Mouse (Mus musculus) urinary bladder, adult 18-20 months (tissue): ENCODE results near the gene Slc16a1.
A peak's percentile ranks its signal among the peaks of the same experiment; 100 is the strongest.
"Not testable (repeated sequence)": the region's sequence is repeated elsewhere in the genome, so short reads cannot be mapped to it uniquely, and the experiment has no call there.

Experiments used
- DNase-seq, 2 experiments: peaks; one replicate each; pipeline ENCODE4 v3.0.0; 2022; ENCODE audit warnings: low spot score in 2 of 2, mixed read lengths in 2 of 2

Slc16a1 gene

DNA sequence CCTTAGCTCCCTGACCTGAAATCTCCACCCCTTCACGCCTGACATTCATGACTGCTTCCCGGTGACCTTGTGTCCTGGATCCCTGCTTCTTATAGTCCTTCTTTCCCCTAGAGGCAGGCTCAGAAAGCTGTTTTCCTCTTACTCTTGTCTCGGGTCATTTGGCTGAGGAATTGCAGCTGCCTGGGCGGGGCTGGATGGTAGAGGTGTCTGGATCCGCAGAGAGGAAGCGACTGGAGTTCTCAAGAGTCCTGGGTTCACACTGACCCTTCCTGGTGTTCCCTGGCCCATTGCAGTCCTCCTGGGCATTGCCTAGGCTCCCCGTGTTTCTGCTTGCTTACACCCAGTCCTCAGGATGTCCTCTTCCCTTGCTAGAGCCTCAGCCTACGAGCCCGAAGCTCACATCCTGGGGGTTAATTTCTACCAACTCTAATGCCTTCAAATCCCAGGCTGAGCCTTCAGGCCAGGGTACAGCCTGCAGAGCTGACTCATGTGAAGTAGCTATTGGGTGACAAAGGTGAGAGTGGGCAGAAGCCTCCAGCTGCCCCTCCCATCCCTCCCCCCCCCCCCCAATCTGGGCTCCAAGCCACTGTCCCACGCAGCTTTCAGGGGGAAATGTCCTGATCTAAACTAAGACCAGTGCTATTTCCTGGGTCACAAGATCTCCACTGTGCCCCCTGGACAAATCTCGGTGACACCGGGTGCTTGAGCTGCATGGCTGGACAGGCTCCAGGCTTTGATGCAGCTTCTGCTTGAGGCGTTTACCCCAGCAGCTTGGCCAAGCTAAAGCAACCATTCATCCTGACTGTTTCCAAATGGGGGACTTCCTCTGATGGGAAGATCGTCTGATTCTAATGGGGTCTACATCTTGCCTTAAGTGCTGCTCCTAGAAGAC, 36.1 kb downstream of the Slc16a1 start:
- DNase-seq, result peak in 1 of 2 experiments; percentile 20

GRCm38 (mm10) chr3:104675258-104675851, 36.9 kb downstream of the Slc16a1 start:
- peak; percentile 44 to 66 for DNase-seq

DNA sequence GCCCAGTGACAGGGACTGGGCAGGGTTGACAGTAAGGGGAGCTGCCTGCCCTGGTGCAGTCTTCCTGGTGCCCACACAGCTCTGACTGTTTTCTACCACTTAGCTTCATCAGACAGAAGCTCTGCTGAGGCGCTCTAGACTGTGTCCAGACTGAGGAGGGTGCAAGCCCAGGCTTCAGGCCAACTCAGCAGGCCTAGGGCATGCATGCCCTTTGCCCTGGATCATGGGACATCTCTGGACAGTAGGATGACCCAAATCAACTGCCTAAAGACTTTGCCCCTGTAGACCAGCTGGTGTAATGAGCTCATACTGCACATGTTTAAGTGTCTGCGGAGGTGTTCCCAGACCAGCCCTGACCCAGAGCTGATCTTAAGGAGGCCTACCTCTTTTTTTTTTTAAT, 39.3 kb downstream of the Slc16a1 start:
- DNase-seq, result no peak

- no peak for DNase-seq
Observed at GRCm38 (mm10) chr3:104678826-104679225, 40.4 kb downstream of the Slc16a1 start.

- DNase-seq, result peak; percentile 23 to 38
Observed at GRCm38 (mm10) chr3:104682671-104683504, 44.4 kb downstream of the Slc16a1 start.

GRCm38 (mm10) chr3:104700751-104701335, 62.4 kb downstream of the Slc16a1 start:
- DNase-seq, result peak; percentile 34 to 50

GRCm38 (mm10) chr3:104701761-104702160, 63.3 kb downstream of the Slc16a1 start:
- no peak for DNase-seq

GRCm38 (mm10) chr3:104703941-104704340, 65.5 kb downstream of the Slc16a1 start:
- no peak for DNase-seq

DNA sequence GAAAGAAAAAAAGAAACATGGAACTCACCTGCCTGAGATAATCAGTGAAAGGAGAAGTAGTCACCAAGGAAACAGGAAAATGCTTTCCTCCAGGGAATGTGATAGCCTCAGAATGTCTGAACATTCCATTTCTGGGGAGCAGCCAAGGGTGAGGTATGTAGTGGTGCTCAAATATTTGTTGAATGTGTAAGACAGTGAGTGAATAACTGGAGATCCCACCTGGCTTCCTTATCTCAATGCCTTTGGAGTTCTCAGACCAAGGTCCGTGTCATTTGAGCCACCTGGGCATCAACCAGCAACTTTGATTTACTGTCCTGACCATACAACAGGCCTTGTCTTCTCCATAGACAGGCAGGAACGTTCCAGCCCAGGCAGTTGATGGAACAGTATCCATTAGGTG, 68.0 kb downstream of the Slc16a1 start:
- DNase-seq, result no peak

- DNase-seq, result not testable (repeated sequence)
Observed at GRCm38 (mm10) chr3:104706951-104707771, 68.7 kb downstream of the Slc16a1 start.

- not testable (repeated sequence) for DNase-seq
Observed at GRCm38 (mm10) chr3:104707772-104708144, 69.3 kb downstream of the Slc16a1 start.
